Mouse (Mus musculus) kidney, postnatal 36 days (tissue): ENCODE measurements around the gene Musk.

Source experiments
- DNase-seq, 2 experiments: peaks; one replicate each; pipeline ENCODE4 v3.0.0; 2021 to 2022; ENCODE audit warnings: mixed read lengths in 2 of 2

Musk gene

GRCm38 (mm10) chr4:58419225-58419624 is 133.5 kb downstream of the Musk start:
- peak in 1 of 2 experiments; percentile 9 for DNase-seq

DNA sequence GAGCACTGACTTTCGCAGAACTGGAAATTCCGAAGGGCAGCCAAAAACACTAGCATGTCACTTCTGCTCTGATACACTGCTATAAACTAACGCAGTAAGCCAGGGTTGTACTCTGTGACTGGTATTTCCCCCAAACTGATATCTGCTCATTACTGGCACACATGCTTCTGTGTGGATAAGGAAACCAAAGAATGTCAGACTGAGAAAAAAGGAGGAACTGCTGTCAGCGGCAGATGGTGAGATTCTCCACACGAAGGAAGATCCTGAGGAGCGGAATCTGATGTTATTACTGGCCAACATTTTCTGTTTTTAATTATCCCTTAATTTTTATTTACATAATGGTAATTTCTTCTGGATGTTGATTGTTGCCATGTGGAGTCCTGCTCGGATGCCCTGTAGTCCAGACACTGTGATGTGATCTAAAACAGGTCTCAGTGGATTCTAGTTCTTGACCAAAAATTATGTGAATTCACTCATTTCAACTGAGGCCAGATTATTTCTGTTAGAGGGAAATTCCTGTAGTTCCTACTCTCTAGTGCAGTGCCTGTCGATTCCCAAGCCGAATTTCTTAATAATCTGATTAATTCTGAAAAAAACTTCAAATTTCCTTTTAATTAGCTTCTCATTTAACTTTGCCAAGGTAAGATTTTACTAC is 137.6 kb downstream of the Musk start:
- no peak for DNase-seq
